Mouse (Mus musculus) limb, embryonic 14.5 days (tissue): ENCODE results near the gene Dusp5. TPM values are rescaled to one million over a fixed set of nuclear protein-coding genes. Genes with fewer than 3 reads are reported as not detected.

ENCODE experiments used
- ATAC-seq: fragments of 200-750 bp; cut with Nextera tagmentation; 2 replicates; pipeline ENCODE4 v1.8.0; 2017; ENCODE audit warnings: low read depth, moderate number of reproducible peaks, moderate TSS enrichment; ENCODE audit not compliant: low FRiP score
- DNase-seq: peaks from one replicate; pipeline ENCODE4 v3.0.0-alpha.2; 2015; ENCODE audit warnings: low spot score
- H3K27ac ChIP-seq: fragments of 300-500 bp; sonication (generic); replicated peaks from 2 replicates; pipeline ENCODE4 v1.5.1; 2014; ENCODE audit warnings: low read depth, mild to moderate bottlenecking, low read length, moderate library complexity, mixed read lengths
- H3K27me3 ChIP-seq: fragments of 300-500 bp; sonication (generic); 2 replicates; pipeline ENCODE4 v1.6.1; 2014; ENCODE audit warnings: low read length, mixed read lengths; ENCODE audit not compliant: control insufficient read depth, insufficient read depth
- H3K36me3 ChIP-seq: fragments of 300-500 bp; sonication (generic); 2 replicates; pipeline ENCODE4 v1.6.1; 2014; ENCODE audit warnings: mild to moderate bottlenecking, low read length, moderate library complexity, mixed read lengths; ENCODE audit not compliant: control insufficient read depth, insufficient read depth
- H3K4me1 ChIP-seq: fragments of 300-500 bp; sonication (generic); 2 replicates; pipeline ENCODE4 v1.6.1; 2014; ENCODE audit warnings: antibody characterized with exemption, low read length, mixed read lengths; ENCODE audit not compliant: control insufficient read depth, insufficient read depth
- H3K4me2 ChIP-seq: fragments of 300-500 bp; sonication (generic); replicated peaks from 2 replicates; pipeline ENCODE4 v1.6.1; 2014; ENCODE audit warnings: low read depth, mild to moderate bottlenecking, low read length, moderate library complexity; ENCODE audit not compliant: severe bottlenecking
- H3K4me3 ChIP-seq: fragments of 300-500 bp; sonication (generic); replicated peaks from 2 replicates; pipeline ENCODE4 v1.5.1; 2014; ENCODE audit warnings: low read length
- H3K9ac ChIP-seq: fragments of 300-500 bp; sonication (generic); 2 replicates; pipeline ENCODE4 v1.6.1; 2014; ENCODE audit warnings: mild to moderate bottlenecking, low read depth, low read length, moderate library complexity; ENCODE audit not compliant: severe bottlenecking
- H3K9me3 ChIP-seq: fragments of 300-500 bp; sonication (generic); 2 replicates; pipeline ENCODE4 v1.6.1; 2016; ENCODE audit warnings: low read length; ENCODE audit not compliant: control insufficient read depth
- POLR2A ChIP-seq: fragments of 200-500 bp; IDR thresholded peaks from 2 replicates; pipeline ENCODE4 v1.8.0; 2012; ENCODE audit warnings: inconsistent platforms, mild to moderate bottlenecking, moderate library complexity, borderline replicate concordance; ENCODE audit not compliant: insufficient read depth, insufficient read length; ENCODE audit errors: extremely low read depth
- WGBS: fragments of 180-500 bp; shearing (Covaris S2); extraction: QIAGEN DNeasy Blood & Tissue Kit; methylation state at CpG from one replicate; pipeline ENCODE4 v1.1.7; 2014; 5-methylcytosine and 5-hydroxymethylcytosine counted together
- polyA plus RNA-seq, 2 experiments: library from polyadenylated mRNA; depleted of rRNA in 1 of 2; stranded (reverse) in 1 of 2; unstranded in 1 of 2; fragments of >200 nt; fragmentation: Nextera tagmentation in 1 of 2; extraction: Ambion mirVana in 1 of 2; gene quantifications; 2 replicates each; pipeline versions ENCODE4 v1.2.1 to v1.2.3; 2012 to 2014

Dusp5 gene
- polyA plus RNA-seq, 2 experiments: 1.9 to 2.2 TPM

DNA sequence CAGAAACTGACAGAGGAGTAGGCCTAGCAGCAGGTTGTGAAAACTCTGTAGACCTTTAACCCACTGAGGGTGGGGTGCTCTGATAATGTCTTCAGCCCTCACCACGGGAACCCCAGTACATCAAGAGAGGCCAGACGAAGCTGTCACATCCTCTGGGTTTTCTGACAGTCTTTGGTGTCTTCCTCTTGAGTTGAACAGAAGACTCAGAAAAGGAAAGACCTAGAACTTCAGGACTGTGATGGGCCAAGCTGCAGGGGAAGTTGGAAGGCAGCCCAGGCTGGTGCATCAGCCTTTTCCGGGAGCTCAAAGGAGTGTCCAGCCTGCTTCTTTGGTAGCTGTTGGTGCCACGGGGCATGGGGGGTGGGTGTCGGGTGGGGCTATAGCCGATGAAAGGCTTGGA is 6.5 kb downstream of the Dusp5 start:
- H3K9ac ChIP-seq: no peak overlapping the region
- DNase-seq (no peak), ATAC-seq (no peak)
- no peak overlapping the region for H3K27ac ChIP-seq
- H3K4me3 ChIP-seq: no peak overlapping the region
- H3K4me1 ChIP-seq: no peaks in the 10 kb centered on the region
- WGBS: 85% methylated on average over 6 of the region's 6 CpGs
- H3K9me3 ChIP-seq: no peaks in the 10 kb centered on the region
- H3K27me3 ChIP-seq: peaks cover 6% of the 10 kb centered on the region; the same call in 1 of the 2 replicates
- no peaks in the 10 kb centered on the region for H3K36me3 ChIP-seq
- TF ChIP-seq POLR2A: no peak
- no peak overlapping the region for H3K4me2 ChIP-seq

GRCm38 (mm10) chr19:53536251-53536650 is 7.3 kb downstream of the Dusp5 start:
- no peak overlapping the region for H3K4me3 ChIP-seq
- no peak for TF ChIP-seq POLR2A

GRCm38 (mm10) chr19:53536731-53537666 is 8.1 kb downstream of the Dusp5 start:
- no peak for TF ChIP-seq POLR2A
- Histone ChIP-seq H3K36me3 (no peaks in the 10 kb centered on the region), H3K27me3 (no peaks in the 10 kb centered on the region), H3K9me3 (no peaks in the 10 kb centered on the region), H3K4me3 (no peak overlapping the region), H3K4me1 (no peaks in the 10 kb centered on the region), H3K27ac (no peak overlapping the region), H3K9ac (no peak overlapping the region), H3K4me2 (no peak overlapping the region)
- DNase-seq (no peak), ATAC-seq (no peak)
- 81% methylated on average over 17 of the region's 17 CpGs for WGBS

More at GRCm38 (mm10) chr19:53536251-53536650, 7.3 kb downstream of the Dusp5 start:
- no peak for ATAC-seq
- H3K27ac ChIP-seq: no peak overlapping the region
- H3K4me2 ChIP-seq: no peak overlapping the region
- WGBS: 89% methylated on average over 6 of the region's 6 CpGs
- H3K4me1 ChIP-seq: no peaks in the 10 kb centered on the region
- H3K27me3 ChIP-seq: no peaks in the 10 kb centered on the region
- no peaks in the 10 kb centered on the region for H3K9me3 ChIP-seq
- H3K9ac ChIP-seq: no peak overlapping the region
- no peak for DNase-seq
- no peaks in the 10 kb centered on the region for H3K36me3 ChIP-seq

GRCm38 (mm10) chr19:53538024-53538423 is 9.1 kb downstream of the Dusp5 start:
- Histone ChIP-seq H3K4me3 (no peak overlapping the region), H3K36me3 (no peaks in the 10 kb centered on the region), H3K9me3 (no peaks in the 10 kb centered on the region), H3K9ac (no peak overlapping the region), H3K27ac (no peak overlapping the region), H3K4me1 (no peaks in the 10 kb centered on the region), H3K4me2 (no peak overlapping the region), H3K27me3 (no peaks in the 10 kb centered on the region)
- WGBS: 93% methylated on average over 11 of the region's 11 CpGs
- ATAC-seq (no peak), DNase-seq (no peak)
- no peak for TF ChIP-seq POLR2A

GRCm38 (mm10) chr19:53538796-53539195 is 9.9 kb downstream of the Dusp5 start:
- TF ChIP-seq POLR2A: no peak
- Histone ChIP-seq H3K27ac (no peak overlapping the region), H3K4me2 (no peak overlapping the region), H3K4me1 (no peaks in the 10 kb centered on the region), H3K9me3 (no peaks in the 10 kb centered on the region), H3K9ac (no peak overlapping the region), H3K4me3 (no peak overlapping the region), H3K36me3 (no peaks in the 10 kb centered on the region), H3K27me3 (no peaks in the 10 kb centered on the region)
- ATAC-seq (no peak), DNase-seq (no peak)
- 65% methylated on average over 5 of the region's 5 CpGs for WGBS
